Mouse (Mus musculus): ENCODE data around the gene Ugt1a2. TPM values are rescaled to one million over a fixed set of nuclear protein-coding genes. Genes with fewer than 3 reads are reported as not detected.

Gene Ugt1a2
- polyA plus RNA-seq, 1 experiment = not detected

GRCm38 (mm10) chr1:88240579-88240978, 40.2 kb downstream of the Ugt1a2 start:
- no peak for TF ChIP-seq GATA1 (IDR thresholded peaks at IDR 0.05; ENCODE audit: low read length)

GRCm38 (mm10) chr1:88243861-88244260, 43.5 kb downstream of the Ugt1a2 start:
- no peak for TF ChIP-seq GATA1 (IDR thresholded peaks at IDR 0.05; ENCODE audit: low read length)

- no peak for TF ChIP-seq GATA1 (IDR thresholded peaks at IDR 0.05; ENCODE audit: low read length)
Measured at GRCm38 (mm10) chr1:88245881-88246280, 45.5 kb downstream of the Ugt1a2 start.

- no peak for TF ChIP-seq GATA1 (IDR thresholded peaks at IDR 0.05; ENCODE audit: low read length)
Measured at GRCm38 (mm10) chr1:88246386-88246785, 46.0 kb downstream of the Ugt1a2 start.

- no peak for TF ChIP-seq GATA1 (IDR thresholded peaks at IDR 0.05; ENCODE audit: low read length)
Measured at GRCm38 (mm10) chr1:88247660-88248059, 47.3 kb downstream of the Ugt1a2 start.

- TF ChIP-seq GATA1 (IDR thresholded peaks at IDR 0.05; ENCODE audit: low read length) = no peak
Measured at GRCm38 (mm10) chr1:88248658-88249057, 48.3 kb downstream of the Ugt1a2 start.

- TF ChIP-seq GATA1 (IDR thresholded peaks at IDR 0.05; ENCODE audit: low read length) = no peak
Measured at GRCm38 (mm10) chr1:88249596-88249995, 49.2 kb downstream of the Ugt1a2 start.

- TF ChIP-seq GATA1 (IDR thresholded peaks at IDR 0.05; ENCODE audit: low read length) = no peak
Measured at GRCm38 (mm10) chr1:88250023-88250422, 49.6 kb downstream of the Ugt1a2 start.

- no peak for TF ChIP-seq GATA1 (IDR thresholded peaks at IDR 0.05; ENCODE audit: low read length)
Measured at GRCm38 (mm10) chr1:88253106-88253505, 52.7 kb downstream of the Ugt1a2 start.

- no peak for TF ChIP-seq GATA1 (IDR thresholded peaks at IDR 0.05; ENCODE audit: low read length)
Measured at GRCm38 (mm10) chr1:88253540-88253939, 53.1 kb downstream of the Ugt1a2 start.

- TF ChIP-seq GATA1 (IDR thresholded peaks at IDR 0.05; ENCODE audit: low read length) = no peak
Measured at GRCm38 (mm10) chr1:88254793-88255465, 54.5 kb downstream of the Ugt1a2 start.

GRCm38 (mm10) chr1:88255466-88255857, 55.1 kb downstream of the Ugt1a2 start:
- TF ChIP-seq GATA1 (IDR thresholded peaks at IDR 0.05; ENCODE audit: low read length) = no peak

- no peak for TF ChIP-seq GATA1 (IDR thresholded peaks at IDR 0.05; ENCODE audit: low read length)
Measured at GRCm38 (mm10) chr1:88255989-88256754, 55.8 kb downstream of the Ugt1a2 start.

GRCm38 (mm10) chr1:88256886-88257663, 56.7 kb downstream of the Ugt1a2 start:
- no peak for TF ChIP-seq GATA1 (IDR thresholded peaks at IDR 0.05; ENCODE audit: low read length)

- TF ChIP-seq GATA1 (IDR thresholded peaks at IDR 0.05; ENCODE audit: low read length) = no peak
Measured at GRCm38 (mm10) chr1:88257681-88258080, 57.3 kb downstream of the Ugt1a2 start.

GRCm38 (mm10) chr1:88258361-88258760, 58.0 kb downstream of the Ugt1a2 start:
- no peak for TF ChIP-seq GATA1 (IDR thresholded peaks at IDR 0.05; ENCODE audit: low read length)

Measured in G1E-ER4 (cell line).